Mouse (Mus musculus): ENCODE measurements at regions not wholly inside any gene's neighbourhood (a gene's known extent, or its start where the extent isn't known, plus 50 kb on each side); places are given as distances from the start of the nearest gene placed in this dataset.
"Not testable (repeated sequence)": the region's sequence is repeated elsewhere in the genome, so short reads cannot be mapped to it uniquely, and the experiment has no call there.

DNA sequence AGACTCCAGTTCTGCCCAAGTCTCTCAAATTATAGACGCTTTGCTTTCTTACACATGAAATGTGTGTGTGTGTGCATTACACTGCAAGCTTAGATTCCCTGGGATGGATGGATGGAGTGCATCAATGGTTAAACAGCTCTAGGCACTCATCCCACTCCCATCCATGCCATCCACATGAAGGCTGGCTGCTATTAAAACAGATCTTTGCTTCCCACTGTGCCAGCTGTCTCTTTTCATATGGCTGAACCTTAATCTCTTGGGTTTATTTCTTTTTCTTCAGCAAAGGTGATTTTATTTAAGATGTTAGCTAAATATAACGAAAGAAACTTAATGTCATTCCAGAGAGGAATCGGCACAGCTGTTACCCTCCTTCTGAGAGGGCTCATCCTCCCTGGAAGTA, 405.0 kb downstream of the Edem1 start:
- Histone ChIP-seq H3K27ac (ENCODE audit: control insufficient read depth, insufficient read depth, low read depth, low read length, poor library complexity) (no peak overlapping the region), H3K4me1 (ENCODE audit: control insufficient read depth, insufficient read depth, low read length) (no peaks in the 10 kb centered on the region), H3K4me3 (replicated peaks; ENCODE audit: control insufficient read depth, low read depth, low read length) (no peak overlapping the region)
- 83% methylated on average over 3 of the region's 3 CpGs for WGBS
- TF ChIP-seq POLR2A (IDR thresholded peaks at IDR 0.05; ENCODE audit: borderline replicate concordance, control insufficient read depth, low read depth, low read length) = no peak
- TF ChIP-seq CTCF (IDR thresholded peaks at IDR 0.05; ENCODE audit: control insufficient read depth, insufficient read depth, low read length) = no peak

DNA sequence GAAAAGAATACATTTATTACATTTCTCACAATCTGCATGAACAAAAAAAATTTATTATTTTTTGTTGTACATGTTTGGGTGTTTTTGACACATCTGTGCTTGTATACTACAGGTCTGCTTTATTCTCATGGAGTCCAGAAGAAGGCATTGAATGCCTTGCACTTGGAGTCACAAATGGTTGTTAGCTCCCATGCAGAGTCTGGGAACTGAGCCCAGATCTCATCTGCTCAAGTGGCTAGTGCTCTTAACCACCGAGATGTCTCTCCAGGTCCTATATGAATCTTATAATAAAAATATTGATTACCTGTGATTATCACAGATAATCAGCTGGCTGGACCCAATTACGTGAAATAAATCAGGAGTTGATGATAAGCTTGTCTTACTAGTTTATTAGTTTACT, 417.2 kb downstream of the Edem1 start:
- H3K4me1 ChIP-seq (ENCODE audit: control insufficient read depth, insufficient read depth, low read length) = no peaks in the 10 kb centered on the region
- no peak overlapping the region for H3K27ac ChIP-seq (ENCODE audit: control insufficient read depth, insufficient read depth, low read depth, low read length, poor library complexity)
- 61% methylated on average over 2 of the region's 2 CpGs for WGBS
- no peak overlapping the region for H3K4me3 ChIP-seq (replicated peaks; ENCODE audit: control insufficient read depth, low read depth, low read length)
- TF ChIP-seq POLR2A (IDR thresholded peaks at IDR 0.05; ENCODE audit: borderline replicate concordance, control insufficient read depth, low read depth, low read length) = no peak
- no peak for TF ChIP-seq CTCF (IDR thresholded peaks at IDR 0.05; ENCODE audit: control insufficient read depth, insufficient read depth, low read length)

DNA sequence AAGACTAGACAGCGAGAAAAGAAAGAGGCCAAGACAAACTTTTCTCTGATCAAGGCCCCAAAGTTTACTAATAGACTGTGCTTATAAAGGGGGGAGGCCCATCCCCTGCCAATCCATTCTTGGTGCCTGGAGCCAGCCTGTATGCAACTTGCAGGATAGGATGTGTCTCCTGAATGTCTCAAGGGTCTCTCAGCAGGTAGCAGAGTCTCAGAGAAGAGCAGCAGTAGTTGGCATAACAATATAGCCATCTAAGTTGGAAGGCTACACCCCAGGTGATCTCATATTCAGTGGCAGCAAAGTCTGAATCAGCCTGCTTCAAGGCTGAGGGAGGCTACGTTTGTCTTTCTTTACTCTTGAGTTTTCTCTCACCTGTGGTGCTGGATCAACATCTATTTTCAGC, 418.1 kb downstream of the Edem1 start:
- WGBS = 43% methylated on average over 2 of the region's 2 CpGs
- H3K4me1 ChIP-seq (ENCODE audit: control insufficient read depth, insufficient read depth, low read length); H3K4me3 ChIP-seq (replicated peaks; ENCODE audit: control insufficient read depth, low read depth, low read length); H3K27ac ChIP-seq (ENCODE audit: control insufficient read depth, insufficient read depth, low read depth, low read length, poor library complexity): not testable (repeated sequence)
